Mouse (Mus musculus) Muller cell, postnatal 12 days (primary cell): ENCODE results near the gene Dedd2.
"Not testable (repeated sequence)": the region's sequence is repeated elsewhere in the genome, so short reads cannot be mapped to it uniquely, and the experiment has no call there.

Experiments
- DNase-seq: peaks from one replicate; pipeline ENCODE4 v3.0.0-alpha.2; 2015; ENCODE audit errors: inconsistent ontology term

Gene Dedd2

GRCm38 (mm10) chr7:25220457-25221101, at the start of gene Dedd2:
Gene Dedd2, minus strand, starts transcription at chr7:25220615.
- DNase-seq, result peak; percentile 52

- no peak for DNase-seq
These were observed 49.3 kb upstream of the Dedd2 start for GRCm38 (mm10) chr7:25269545-25270271.

GRCm38 (mm10) chr7:25269029-25269428, 48.6 kb upstream of the Dedd2 start:
- DNase-seq, result no peak

GRCm38 (mm10) chr7:25268588-25268987, 48.2 kb upstream of the Dedd2 start:
- no peak for DNase-seq

- peak; percentile 100 for DNase-seq
These were observed 47.5 kb upstream of the Dedd2 start for GRCm38 (mm10) chr7:25267751-25268463.

- peak; percentile 100 for DNase-seq
These were observed 46.9 kb upstream of the Dedd2 start, which contains the start of gene Cic for GRCm38 (mm10) chr7:25267301-25267750. Gene Cic, plus strand, starts transcription at chr7:25267704.

GRCm38 (mm10) chr7:25266180-25266962, 46.0 kb upstream of the Dedd2 start:
- no peak for DNase-seq

- DNase-seq, result not testable (repeated sequence)
These were observed 45.3 kb upstream of the Dedd2 start for GRCm38 (mm10) chr7:25265743-25266142.

GRCm38 (mm10) chr7:25263968-25264870, 43.8 kb upstream of the Dedd2 start:
- DNase-seq, result no peak

- no peak for DNase-seq
These were observed 41.5 kb upstream of the Dedd2 start for GRCm38 (mm10) chr7:25261896-25262295.

GRCm38 (mm10) chr7:25251822-25252221, 31.4 kb upstream of the Dedd2 start:
- peak; percentile 42 for DNase-seq

- DNase-seq, result peak; percentile 83
These were observed 30.8 kb upstream of the Dedd2 start for GRCm38 (mm10) chr7:25251071-25251791.

- peak; percentile 98 for DNase-seq
These were observed 29.9 kb upstream of the Dedd2 start, which contains the start of gene Erf for GRCm38 (mm10) chr7:25250141-25250972. Gene Erf, minus strand, starts transcription at chr7:25250761.

GRCm38 (mm10) chr7:25249314-25250140, 29.1 kb upstream of the Dedd2 start:
- peak; percentile 94 for DNase-seq

GRCm38 (mm10) chr7:25248846-25249313, 28.5 kb upstream of the Dedd2 start:
- no peak for DNase-seq

GRCm38 (mm10) chr7:25248018-25248647, 27.7 kb upstream of the Dedd2 start:
- peak; percentile 82 for DNase-seq

- no peak for DNase-seq
These were observed 27.1 kb upstream of the Dedd2 start for GRCm38 (mm10) chr7:25247498-25247897.
